Mouse (Mus musculus) embryonic facial prominence, embryonic 13.5 days (tissue): ENCODE measurements around the gene Oosp2. TPM values are rescaled to one million over a fixed set of nuclear protein-coding genes. Genes with fewer than 3 reads are reported as not detected.

Experiments
- ATAC-seq: fragments of 200-750 bp; cut with Nextera tagmentation; 2 replicates; pipeline ENCODE4 v1.8.0; 2017; ENCODE audit warnings: low read depth; ENCODE audit not compliant: insufficient number of reproducible peaks, insufficient read depth, low FRiP score, low TSS enrichment
- H3K27ac ChIP-seq: fragments of 300-500 bp; sonication (generic); 2 replicates; pipeline ENCODE4 v1.5.1; 2015; ENCODE audit warnings: moderate library complexity, mild to moderate bottlenecking, inconsistent platforms
- H3K27me3 ChIP-seq: fragments of 300-500 bp; sonication (generic); 2 replicates; pipeline ENCODE4 v1.6.1; 2015; ENCODE audit warnings: mild to moderate bottlenecking, inconsistent platforms
- H3K36me3 ChIP-seq: fragments of 300-500 bp; sonication (generic); 2 replicates; pipeline ENCODE4 v1.6.1; 2015; ENCODE audit warnings: mild to moderate bottlenecking, inconsistent platforms
- H3K4me1 ChIP-seq: fragments of 300-500 bp; sonication (generic); 2 replicates; pipeline ENCODE4 v1.6.1; 2015; ENCODE audit warnings: inconsistent platforms
- H3K4me2 ChIP-seq: fragments of 300-500 bp; sonication (generic); 2 replicates; pipeline ENCODE4 v1.6.1; 2015; ENCODE audit warnings: moderate library complexity, mild to moderate bottlenecking, inconsistent platforms
- H3K4me3 ChIP-seq: fragments of 300-500 bp; sonication (generic); 2 replicates; pipeline ENCODE4 v1.5.1; 2015; ENCODE audit warnings: mild to moderate bottlenecking, inconsistent platforms
- H3K9ac ChIP-seq: fragments of 300-500 bp; sonication (generic); 2 replicates; pipeline ENCODE4 v1.6.1; 2015; ENCODE audit warnings: mild to moderate bottlenecking, inconsistent platforms
- H3K9me3 ChIP-seq: fragments of 300-500 bp; sonication (generic); 2 replicates; pipeline ENCODE4 v1.6.1; 2016; ENCODE audit warnings: inconsistent platforms
- WGBS: fragments of 180-500 bp; shearing (Covaris S2); methylation state at CpG from one replicate; pipeline ENCODE4 v1.1.7; 2015; ENCODE audit warnings: mixed read lengths; 5-methylcytosine and 5-hydroxymethylcytosine counted together
- polyA plus RNA-seq: library from polyadenylated mRNA; unstranded; fragments of >200 nt; fragmentation: Nextera tagmentation; extraction: Ambion mirVana; gene quantifications from 2 replicates; pipeline ENCODE4 v1.2.1, GENCODE M21; 2015

Gene Oosp2
- polyA plus RNA-seq, 1 experiment from 2014 or later = not detected

DNA sequence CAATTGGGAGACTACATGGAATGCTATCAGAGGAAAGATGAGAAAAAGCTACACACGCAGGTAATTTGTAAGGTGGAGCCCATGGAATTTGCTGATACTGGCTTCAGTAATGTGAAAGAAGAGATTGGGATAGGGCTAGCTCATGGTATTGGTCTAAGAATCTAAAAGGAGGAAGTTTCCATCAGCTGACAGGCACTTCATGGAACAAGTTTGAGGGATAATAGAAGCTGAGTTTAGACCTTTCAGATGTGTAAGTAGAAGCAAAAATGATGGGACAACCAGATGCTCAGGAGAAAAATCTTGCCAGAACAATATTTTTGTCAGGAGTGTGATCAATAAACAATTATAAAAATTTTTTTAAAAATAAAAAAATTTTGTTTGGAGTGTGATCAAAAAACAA is 26.6 kb downstream of the Oosp2 start:
- Histone ChIP-seq H3K36me3 (no peaks in the 10 kb centered on the region), H3K27ac (no peak overlapping the region), H3K4me1 (no peaks in the 10 kb centered on the region), H3K9me3 (no peaks in the 10 kb centered on the region), H3K4me3 (no peak overlapping the region), H3K4me2 (no peak overlapping the region), H3K27me3 (no peaks in the 10 kb centered on the region), H3K9ac (no peak overlapping the region)
- no peak for ATAC-seq
- 78% methylated on average over 1 of the region's 1 CpGs for WGBS

DNA sequence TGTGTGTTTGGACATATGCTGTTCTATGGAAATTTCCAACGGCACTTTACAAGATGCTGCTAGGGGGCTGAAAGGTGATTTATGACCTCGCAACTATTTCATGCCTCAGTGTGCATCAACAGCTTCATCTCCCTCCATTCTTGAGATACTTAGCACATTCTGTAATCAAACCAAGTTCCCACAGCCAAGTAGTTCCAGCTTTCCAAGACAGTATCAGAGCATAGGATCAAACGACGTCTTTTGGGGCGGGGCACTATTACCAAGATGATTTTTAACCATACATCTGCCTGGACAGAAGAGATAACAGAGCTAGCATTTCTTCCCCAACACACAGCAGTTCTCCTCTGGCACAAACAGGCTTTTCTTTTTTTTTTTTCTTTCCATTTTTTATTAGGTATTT is 35.1 kb downstream of the Oosp2 start:
- Histone ChIP-seq H3K4me1 (no peaks in the 10 kb centered on the region), H3K4me3 (no peak overlapping the region), H3K9me3 (no peaks in the 10 kb centered on the region), H3K4me2 (no peak overlapping the region), H3K27me3 (no peaks in the 10 kb centered on the region), H3K36me3 (no peaks in the 10 kb centered on the region), H3K27ac (no peak overlapping the region), H3K9ac (no peak overlapping the region)
- WGBS = 67% methylated on average over 5 of the region's 5 CpGs
- ATAC-seq = no peak

DNA sequence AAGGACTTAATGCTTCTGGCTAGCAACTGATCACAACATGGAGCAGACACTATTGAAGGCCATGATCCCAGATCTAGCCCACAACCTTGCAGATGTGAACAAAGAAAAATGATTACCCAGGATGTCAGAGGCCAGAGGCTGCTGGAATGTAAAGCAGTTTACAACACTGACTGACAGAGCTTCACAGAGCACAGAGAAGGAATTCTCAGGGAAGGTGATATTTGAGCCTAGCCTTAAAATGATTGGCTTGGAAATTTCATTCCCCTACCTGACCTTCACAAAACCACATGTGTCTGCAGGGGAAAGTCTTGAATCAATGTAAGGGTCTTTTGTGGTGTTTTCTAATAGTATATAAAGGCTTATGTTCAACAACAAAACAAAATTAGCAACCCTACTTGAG is 35.6 kb downstream of the Oosp2 start:
- ATAC-seq = no peak
- H3K27me3 ChIP-seq = no peaks in the 10 kb centered on the region
- H3K4me1 ChIP-seq = no peaks in the 10 kb centered on the region
- no peak overlapping the region for H3K4me2 ChIP-seq
- no peaks in the 10 kb centered on the region for H3K9me3 ChIP-seq
- no peak overlapping the region for H3K27ac ChIP-seq
- H3K9ac ChIP-seq = no peak overlapping the region
- no peak overlapping the region for H3K4me3 ChIP-seq
- no peaks in the 10 kb centered on the region for H3K36me3 ChIP-seq

DNA sequence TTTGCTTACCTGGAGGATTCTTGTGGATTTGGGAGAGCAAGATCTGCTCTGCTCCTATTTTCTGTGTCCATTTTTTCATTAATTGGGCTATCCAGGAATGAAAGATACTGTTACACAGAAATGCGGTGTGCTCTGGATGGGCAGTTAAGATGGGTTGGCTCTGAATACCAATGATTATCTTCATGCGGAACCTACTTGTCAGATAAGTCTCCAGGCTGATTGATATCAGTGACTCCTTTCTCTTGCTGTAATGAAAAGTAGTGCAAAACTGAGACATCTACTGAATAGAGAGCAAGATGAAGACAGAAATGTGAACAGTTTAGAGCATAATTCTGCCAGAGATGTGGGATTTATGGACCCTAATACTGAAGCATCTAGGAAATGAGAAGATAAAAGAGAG is 36.8 kb downstream of the Oosp2 start, which contains the start of gene Ms4a2:
Ms4a2 (minus strand) TSS at position 169 of the 400 bp plus-strand sequence.
- no peak for ATAC-seq
- no peaks in the 10 kb centered on the region for H3K36me3 ChIP-seq
- H3K4me1 ChIP-seq = no peaks in the 10 kb centered on the region
- no peak within 1 kb of the TSS for H3K27ac ChIP-seq
- H3K4me3 ChIP-seq = no peak within 1 kb of the TSS
- H3K27me3 ChIP-seq = no peaks in the 10 kb centered on the region
- H3K9ac ChIP-seq = no peak within 1 kb of the TSS
- H3K9me3 ChIP-seq = no peaks in the 10 kb centered on the region
- no peak within 1 kb of the TSS for H3K4me2 ChIP-seq
- 74% methylated on average over 2 of the region's 2 CpGs for WGBS

DNA sequence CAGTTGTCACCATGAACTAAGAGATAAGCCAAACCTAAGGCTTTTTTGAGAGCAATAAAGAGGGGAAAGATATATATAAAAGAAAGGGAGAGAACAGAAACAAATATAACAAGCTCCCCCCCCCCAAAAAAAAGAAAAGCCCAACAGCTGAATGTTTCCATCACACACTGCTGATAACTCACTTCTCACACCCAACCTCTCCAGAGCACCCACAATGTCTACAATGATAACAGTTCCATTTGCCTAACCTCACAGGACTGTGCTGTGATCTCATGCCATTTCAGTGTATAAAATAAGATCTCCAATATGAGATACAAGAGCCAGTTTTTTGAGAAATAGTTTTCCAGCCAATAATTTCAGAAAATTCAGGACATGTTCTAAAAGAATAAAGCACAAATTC is 42.4 kb downstream of the Oosp2 start:
- no peak overlapping the region for H3K4me2 ChIP-seq
- no peaks in the 10 kb centered on the region for H3K4me1 ChIP-seq
- no peak overlapping the region for H3K9ac ChIP-seq
- H3K36me3 ChIP-seq = no peaks in the 10 kb centered on the region
- no peaks in the 10 kb centered on the region for H3K9me3 ChIP-seq
- no peak overlapping the region for H3K27ac ChIP-seq
- H3K4me3 ChIP-seq = no peak overlapping the region
- no peak for ATAC-seq
- H3K27me3 ChIP-seq = no peaks in the 10 kb centered on the region

DNA sequence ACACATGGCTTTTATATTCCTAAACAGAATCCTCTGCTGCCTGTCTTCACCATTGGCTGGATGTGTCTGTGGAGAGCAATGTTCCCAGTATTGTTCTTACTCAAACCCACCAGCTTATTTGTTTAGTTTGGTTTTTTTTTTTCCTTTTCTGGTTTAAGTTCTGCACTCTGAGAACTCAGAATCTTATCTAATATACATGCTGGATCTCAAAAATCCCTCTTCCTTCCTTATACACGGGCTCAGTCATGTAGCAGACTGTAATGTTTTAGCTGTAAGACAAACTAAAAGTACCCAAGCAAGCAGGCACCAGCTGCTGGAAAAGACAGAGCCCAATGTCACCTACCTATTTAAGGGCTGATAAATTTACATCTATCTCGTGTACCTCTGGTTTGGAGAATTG is 45.6 kb downstream of the Oosp2 start:
- no peak for ATAC-seq
- WGBS = 57% methylated on average over 2 of the region's 2 CpGs
- Histone ChIP-seq H3K27ac (no peak overlapping the region), H3K9me3 (no peaks in the 10 kb centered on the region), H3K36me3 (no peaks in the 10 kb centered on the region), H3K4me3 (no peak overlapping the region), H3K9ac (no peak overlapping the region), H3K4me1 (no peaks in the 10 kb centered on the region), H3K27me3 (no peaks in the 10 kb centered on the region), H3K4me2 (no peak overlapping the region)

DNA sequence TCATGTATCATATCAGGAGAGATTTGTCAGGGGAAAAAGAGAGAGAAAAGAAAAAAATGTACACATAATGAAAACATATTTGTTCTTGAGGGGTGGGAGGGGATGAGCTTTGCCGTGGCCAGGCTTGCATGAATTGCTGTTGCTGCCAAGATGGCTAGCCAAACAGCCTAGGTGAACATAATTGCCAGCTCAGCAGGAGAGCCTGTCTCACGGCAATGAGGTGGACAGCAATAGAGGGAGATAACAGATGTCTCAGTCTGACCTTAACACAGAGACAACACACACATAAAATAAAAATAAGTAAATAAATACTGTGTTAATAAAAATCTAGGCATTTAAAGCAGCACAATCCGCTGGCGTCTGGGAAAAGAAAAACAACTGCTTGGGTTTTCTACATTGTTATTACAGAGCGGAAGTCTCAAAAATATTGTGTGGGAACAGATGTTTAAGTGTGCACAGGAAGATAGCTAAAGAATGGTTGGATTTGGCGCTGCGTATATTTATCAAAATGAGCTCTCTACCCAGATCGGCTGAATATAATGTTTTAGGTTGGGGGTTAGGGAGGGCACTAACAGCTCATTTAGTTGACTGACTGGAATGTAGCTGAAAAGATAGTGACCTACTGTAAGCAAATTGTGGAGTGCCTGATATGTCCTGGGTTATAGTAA is 46.4 kb downstream of the Oosp2 start:
- H3K27ac ChIP-seq = no peak overlapping the region
- WGBS = 75% methylated on average over 8 of the region's 8 CpGs
- no peak overlapping the region for H3K9ac ChIP-seq
- H3K4me3 ChIP-seq = no peak overlapping the region
- H3K4me2 ChIP-seq = no peak overlapping the region
- H3K9me3 ChIP-seq = no peaks in the 10 kb centered on the region
- H3K4me1 ChIP-seq = no peaks in the 10 kb centered on the region
- no peak for ATAC-seq
- H3K27me3 ChIP-seq = no peaks in the 10 kb centered on the region
- H3K36me3 ChIP-seq = no peaks in the 10 kb centered on the region

DNA sequence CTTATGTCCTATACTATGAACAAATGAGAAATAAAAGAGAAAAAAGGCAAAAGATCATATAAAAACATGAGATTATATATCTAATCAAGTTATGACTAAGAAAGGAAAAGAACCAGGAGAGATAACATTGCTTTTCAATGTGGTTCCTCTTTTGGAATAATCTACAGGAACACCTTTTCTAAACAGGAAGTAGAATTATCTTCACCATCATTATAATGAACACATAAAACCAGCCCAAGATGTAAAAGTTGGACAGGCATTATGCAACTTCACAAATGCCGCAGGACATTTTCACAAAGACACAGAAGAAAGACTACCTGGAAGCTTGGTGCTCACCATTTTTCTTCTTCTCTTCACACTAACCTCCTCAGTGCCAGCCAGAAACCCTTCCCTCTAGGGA is 47.3 kb downstream of the Oosp2 start:
- 88% methylated on average over 1 of the region's 1 CpGs for WGBS
- no peak for ATAC-seq
- Histone ChIP-seq H3K4me3 (no peak overlapping the region), H3K4me1 (no peaks in the 10 kb centered on the region), H3K4me2 (no peak overlapping the region), H3K27me3 (no peaks in the 10 kb centered on the region), H3K36me3 (no peaks in the 10 kb centered on the region), H3K27ac (no peak overlapping the region), H3K9ac (no peak overlapping the region), H3K9me3 (no peaks in the 10 kb centered on the region)

DNA sequence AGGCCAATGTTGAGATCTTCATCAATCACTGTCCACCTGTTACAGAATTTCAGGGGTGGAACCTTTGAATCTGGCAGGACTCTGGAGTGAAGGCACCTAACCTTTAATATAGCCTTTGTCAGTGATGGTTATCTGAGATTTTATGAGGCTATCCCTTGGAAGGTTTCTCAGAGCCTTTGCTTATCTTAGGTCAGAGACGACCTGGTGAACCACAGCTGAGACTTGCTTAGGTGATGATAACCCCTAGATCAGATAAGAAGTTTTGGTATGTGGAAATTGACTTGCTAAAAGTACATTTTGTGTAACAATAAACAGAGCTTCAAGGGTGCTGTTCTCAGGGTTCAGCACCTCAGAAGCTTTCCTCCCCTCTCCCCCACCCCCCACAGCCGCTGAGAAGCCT is 48.1 kb downstream of the Oosp2 start:
- 57% methylated on average over 2 of the region's 2 CpGs for WGBS
- no peak overlapping the region for H3K9ac ChIP-seq
- no peak overlapping the region for H3K4me3 ChIP-seq
- H3K4me2 ChIP-seq = no peak overlapping the region
- no peak overlapping the region for H3K27ac ChIP-seq
- no peaks in the 10 kb centered on the region for H3K9me3 ChIP-seq
- no peaks in the 10 kb centered on the region for H3K4me1 ChIP-seq
- H3K27me3 ChIP-seq = no peaks in the 10 kb centered on the region
- no peak for ATAC-seq
- H3K36me3 ChIP-seq = no peaks in the 10 kb centered on the region

DNA sequence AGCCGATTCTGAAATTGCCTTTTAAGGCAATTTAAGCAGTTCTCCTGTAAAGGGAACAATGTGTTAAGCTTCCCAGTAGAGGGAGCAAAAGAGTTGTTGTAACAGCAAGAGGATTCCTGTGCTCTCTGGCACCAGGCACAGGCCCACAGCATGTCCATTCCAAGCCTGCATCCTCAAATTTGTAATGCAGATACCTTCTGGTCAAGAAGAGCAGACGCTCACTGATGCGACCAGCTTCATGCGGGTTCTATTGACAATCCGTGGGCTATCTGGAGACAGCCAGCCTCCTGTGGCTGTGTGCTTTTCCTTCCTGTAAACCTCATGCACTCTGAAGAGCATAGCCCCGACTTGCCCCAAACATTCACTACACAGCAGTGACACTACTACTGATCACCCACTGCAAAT is 48.8 kb downstream of the Oosp2 start:
- Histone ChIP-seq H3K27me3 (no peaks in the 10 kb centered on the region), H3K4me2 (no peak overlapping the region), H3K27ac (no peak overlapping the region), H3K9ac (no peak overlapping the region), H3K9me3 (no peaks in the 10 kb centered on the region), H3K4me3 (no peak overlapping the region), H3K36me3 (no peaks in the 10 kb centered on the region), H3K4me1 (no peaks in the 10 kb centered on the region)
- no peak for ATAC-seq
- WGBS = 23% methylated on average over 6 of the region's 6 CpGs

DNA sequence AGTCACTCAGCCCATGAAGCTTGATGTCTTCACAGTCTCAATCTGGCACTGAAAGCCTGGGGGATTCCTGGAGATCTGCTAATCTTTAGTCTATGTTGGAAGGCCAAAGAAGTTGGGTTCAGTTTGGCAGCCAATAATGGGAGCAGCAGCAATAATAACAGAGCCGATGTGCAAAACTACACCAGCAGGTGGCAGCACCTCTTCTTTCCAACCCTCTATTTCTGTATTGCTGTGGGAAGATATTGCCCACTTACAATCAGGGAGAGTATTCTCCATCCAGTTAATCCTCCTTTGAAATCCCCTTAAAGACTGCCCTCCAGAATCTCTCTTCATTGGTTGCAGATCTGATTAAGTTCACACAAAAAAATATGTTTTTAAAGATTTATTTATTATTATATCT is 52.2 kb downstream of the Oosp2 start:
- no peak overlapping the region for H3K4me2 ChIP-seq
- H3K27ac ChIP-seq = no peak overlapping the region
- no peaks in the 10 kb centered on the region for H3K27me3 ChIP-seq
- H3K4me3 ChIP-seq = no peak overlapping the region
- no peak for ATAC-seq
- no peaks in the 10 kb centered on the region for H3K9me3 ChIP-seq
- WGBS = 16% methylated on average over 1 of the region's 1 CpGs
- no peak overlapping the region for H3K9ac ChIP-seq
- no peaks in the 10 kb centered on the region for H3K4me1 ChIP-seq
- H3K36me3 ChIP-seq = no peaks in the 10 kb centered on the region

DNA sequence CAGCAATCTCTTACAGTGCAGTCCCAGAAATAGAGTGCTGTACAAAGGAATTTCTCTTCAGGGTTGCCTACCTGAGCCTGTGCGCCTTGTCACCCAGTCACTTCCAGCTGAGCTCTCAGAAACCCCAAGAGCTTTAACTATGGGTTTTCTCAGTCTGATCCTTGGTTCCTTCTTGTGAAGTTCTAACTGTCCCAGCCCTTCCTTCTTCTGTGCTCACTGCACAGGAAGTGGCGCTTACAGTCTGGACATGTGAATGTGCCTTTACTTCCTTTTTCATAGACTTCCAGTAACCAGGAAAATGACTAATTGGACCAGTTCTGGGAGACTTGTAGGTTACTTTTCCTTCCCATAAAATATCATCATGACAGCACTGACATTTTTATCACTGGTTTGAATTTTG is 55.8 kb downstream of the Oosp2 start, which contains the start of gene Ms4a6d:
Ms4a6d (minus strand) TSS at position 247 of the 400 bp plus-strand sequence.
- Histone ChIP-seq H3K4me1 (no peaks in the 10 kb centered on the region), H3K4me2 (no peak within 1 kb of the TSS), H3K27me3 (no peaks in the 10 kb centered on the region), H3K9me3 (no peaks in the 10 kb centered on the region), H3K27ac (no peak within 1 kb of the TSS), H3K4me3 (no peak within 1 kb of the TSS), H3K9ac (no peak within 1 kb of the TSS), H3K36me3 (no peaks in the 10 kb centered on the region)
- 79% methylated on average over 2 of the region's 2 CpGs for WGBS
- ATAC-seq = no peak

DNA sequence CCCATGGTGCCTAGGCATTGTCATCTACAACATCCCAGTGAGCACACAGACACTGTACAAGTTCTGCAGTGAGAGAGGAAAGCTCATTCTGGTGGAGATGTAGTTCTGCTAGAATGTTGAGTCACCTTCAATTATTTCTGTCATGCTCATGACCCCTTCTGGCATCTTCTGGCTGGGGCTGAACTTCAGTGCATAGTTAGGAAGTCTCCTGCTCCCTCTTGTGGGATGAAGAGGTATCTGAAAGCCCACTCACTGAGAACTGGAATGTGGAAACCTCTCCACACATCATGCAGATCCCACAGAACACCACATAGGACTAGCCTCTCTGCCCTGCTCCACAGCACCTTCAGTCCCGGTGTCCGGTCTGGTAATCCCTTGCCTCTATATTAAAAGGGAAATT is 58.3 kb downstream of the Oosp2 start:
- no peak overlapping the region for H3K27ac ChIP-seq
- no peaks in the 10 kb centered on the region for H3K36me3 ChIP-seq
- no peak overlapping the region for H3K4me2 ChIP-seq
- H3K27me3 ChIP-seq = no peaks in the 10 kb centered on the region
- WGBS = 93% methylated on average over 2 of the region's 2 CpGs
- no peaks in the 10 kb centered on the region for H3K9me3 ChIP-seq
- H3K4me3 ChIP-seq = no peak overlapping the region
- H3K9ac ChIP-seq = no peak overlapping the region
- ATAC-seq = no peak
- no peaks in the 10 kb centered on the region for H3K4me1 ChIP-seq
